Mouse (Mus musculus) neural tube, embryonic 10.5 days (tissue): ENCODE data around the gene Rad23a.

Experiments used
- DNase-seq: peaks from one replicate; pipeline ENCODE4 v3.0.0-alpha.2; 2017; ENCODE audit warnings: low spot score; ENCODE audit errors: extremely low spot score

Rad23a gene

GRCm38 (mm10) chr8:84814240-84814554, 26.3 kb downstream of the Rad23a start:
- no peak for DNase-seq

- DNase-seq: no peak
Measured at GRCm38 (mm10) chr8:84813830-84814229, 26.6 kb downstream of the Rad23a start.

- DNase-seq: peak; percentile 84
Measured at GRCm38 (mm10) chr8:84813059-84813458, 27.4 kb downstream of the Rad23a start.

- DNase-seq: no peak
Measured at GRCm38 (mm10) chr8:84811303-84811702, 29.2 kb downstream of the Rad23a start.

GRCm38 (mm10) chr8:84810896-84811295, 29.6 kb downstream of the Rad23a start:
- DNase-seq: peak; percentile 97

- DNase-seq: no peak
Measured at GRCm38 (mm10) chr8:84809941-84810280, 30.6 kb downstream of the Rad23a start.

GRCm38 (mm10) chr8:84809109-84809940, 31.1 kb downstream of the Rad23a start:
- DNase-seq: no peak

GRCm38 (mm10) chr8:84806031-84806430, 34.4 kb downstream of the Rad23a start:
- no peak for DNase-seq

- peak; percentile 59 for DNase-seq
Measured at GRCm38 (mm10) chr8:84799999-84800831, 40.2 kb downstream of the Rad23a start, which contains the start of gene Nfix. Nfix (minus strand) TSS chr8:84800344.

GRCm38 (mm10) chr8:84799136-84799931, 41.1 kb downstream of the Rad23a start:
- DNase-seq: peak; percentile 61

GRCm38 (mm10) chr8:84798446-84799135, 41.9 kb downstream of the Rad23a start:
- no peak for DNase-seq

GRCm38 (mm10) chr8:84797971-84798370, 42.5 kb downstream of the Rad23a start:
- no peak for DNase-seq

GRCm38 (mm10) chr8:84797256-84797797, 43.1 kb downstream of the Rad23a start:
- no peak for DNase-seq

- no peak for DNase-seq
Measured at GRCm38 (mm10) chr8:84794486-84794885, 46.0 kb downstream of the Rad23a start.

- no peak for DNase-seq
Measured at GRCm38 (mm10) chr8:84793791-84794485, 46.5 kb downstream of the Rad23a start.

GRCm38 (mm10) chr8:84793134-84793533, 47.3 kb downstream of the Rad23a start:
- DNase-seq: no peak

- DNase-seq: no peak
Measured at GRCm38 (mm10) chr8:84792429-84792947, 48.0 kb downstream of the Rad23a start.

- DNase-seq: no peak
Measured at GRCm38 (mm10) chr8:84790537-84790936, 49.9 kb downstream of the Rad23a start.

GRCm38 (mm10) chr8:84789855-84790486, 50.5 kb downstream of the Rad23a start:
- DNase-seq: no peak
